Mouse (Mus musculus) neural tube, embryonic 10.5 days (tissue): ENCODE measurements around the gene Psg16.
"Not testable (repeated sequence)": the region's sequence is repeated elsewhere in the genome, so short reads cannot be mapped to it uniquely, and the experiment has no call there.

Source experiments
- DNase-seq: peaks from one replicate; pipeline ENCODE4 v3.0.0-alpha.2; 2017; ENCODE audit warnings: low spot score; ENCODE audit errors: extremely low spot score

Psg16 gene

DNA sequence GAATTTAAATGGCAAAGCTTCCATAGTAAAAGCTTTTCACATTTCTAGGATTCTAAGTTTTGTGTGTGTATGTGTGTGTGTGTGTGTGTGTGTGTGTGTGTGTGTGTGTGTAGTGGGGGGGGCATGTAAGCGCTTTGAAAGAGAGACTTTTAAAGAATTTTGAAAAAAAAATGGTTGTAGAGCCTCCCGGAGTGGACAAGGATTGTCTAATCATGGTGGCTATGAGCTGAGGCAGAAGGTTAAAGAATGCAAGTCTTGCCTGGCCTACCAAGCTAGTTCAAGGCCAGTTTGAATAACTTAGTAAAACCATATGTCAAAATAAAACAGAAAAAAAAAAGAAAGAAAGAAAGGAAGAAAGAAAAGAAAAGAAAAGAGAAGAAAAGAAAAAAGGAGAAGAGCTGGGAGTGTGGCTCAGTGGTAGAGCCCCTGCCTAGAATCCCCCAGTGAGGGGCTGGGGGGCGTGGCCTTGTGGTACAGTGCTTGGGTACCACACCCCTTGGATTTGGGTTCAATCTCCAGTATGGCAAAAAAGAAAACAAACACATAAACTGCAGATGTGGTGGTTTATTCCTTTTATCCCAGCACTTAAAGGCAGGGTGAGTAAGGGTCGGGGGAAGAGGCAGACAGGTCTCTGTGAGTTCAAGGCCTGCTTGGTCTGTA, 18.4 kb upstream of the Psg16 start:
- no peak for DNase-seq

DNA sequence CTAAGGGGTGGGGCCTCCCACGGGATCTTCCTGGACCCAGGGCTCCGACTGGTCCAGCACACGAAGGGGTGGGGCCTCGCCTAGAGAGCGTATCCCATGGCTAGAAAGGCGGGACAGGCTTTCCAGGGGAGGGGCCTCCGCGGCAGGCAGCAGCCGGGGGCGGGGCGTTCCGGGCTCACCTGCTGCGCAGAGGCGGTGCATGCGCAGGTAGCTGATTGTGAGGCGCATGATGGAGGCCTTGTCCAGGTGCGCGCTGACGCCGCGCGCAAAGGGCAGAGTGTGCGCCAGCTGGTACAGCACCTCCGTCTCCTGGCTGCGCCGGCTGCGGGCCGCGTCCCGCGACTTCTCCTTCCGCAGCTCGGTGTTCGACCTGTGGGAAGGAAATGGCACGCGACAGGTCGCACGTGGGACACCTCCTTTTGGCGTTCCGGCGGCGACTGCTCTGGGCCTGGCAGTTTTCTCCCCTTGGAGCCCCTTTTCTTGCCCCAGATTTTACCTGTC, 17.7 kb upstream of the Psg16 start:
- DNase-seq: peak; percentile 65

DNA sequence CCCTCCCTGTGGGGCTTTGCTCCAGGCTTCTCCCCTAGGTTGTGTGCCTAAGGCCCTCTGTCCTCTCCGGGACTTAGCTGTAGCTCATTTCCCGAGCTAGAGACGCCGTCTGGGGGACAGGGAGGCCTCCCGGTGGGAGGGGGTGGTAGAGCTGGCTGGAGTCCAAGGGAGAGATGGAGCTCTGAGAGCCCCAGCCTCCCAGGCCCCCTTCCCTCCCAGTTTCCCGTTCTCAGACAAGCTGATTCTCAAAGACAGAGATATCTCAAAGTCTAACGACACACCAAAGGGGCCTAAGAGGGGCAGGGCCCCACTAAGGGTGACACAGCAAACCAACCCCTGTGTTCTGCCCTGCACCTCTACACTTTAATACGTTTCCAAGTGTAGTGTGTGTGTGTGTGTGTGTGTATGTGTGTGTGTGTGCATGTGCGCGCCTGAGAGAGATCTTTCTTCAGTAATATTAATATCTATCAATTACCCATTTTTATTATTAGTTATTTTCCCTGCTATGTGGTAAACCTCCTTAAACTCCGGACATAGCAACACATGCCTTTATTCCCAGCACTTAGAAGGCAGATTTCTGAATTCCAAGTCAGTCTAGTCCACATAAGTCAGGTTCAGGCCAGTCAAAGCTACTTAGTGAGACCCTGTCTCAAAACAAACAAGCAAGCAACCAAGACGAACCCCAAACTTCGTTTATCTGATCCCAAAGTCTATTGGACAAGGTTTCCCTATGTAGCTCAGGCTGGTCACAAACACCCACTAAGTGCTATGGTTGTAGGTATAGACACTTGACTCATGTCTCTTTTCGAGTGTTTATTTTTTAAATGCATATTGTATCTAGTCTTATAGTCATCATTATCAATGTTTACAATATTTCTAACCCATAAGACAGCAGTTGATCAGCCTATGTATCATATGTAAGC, 17.0 kb upstream of the Psg16 start:
- DNase-seq: peak; percentile 44

DNA sequence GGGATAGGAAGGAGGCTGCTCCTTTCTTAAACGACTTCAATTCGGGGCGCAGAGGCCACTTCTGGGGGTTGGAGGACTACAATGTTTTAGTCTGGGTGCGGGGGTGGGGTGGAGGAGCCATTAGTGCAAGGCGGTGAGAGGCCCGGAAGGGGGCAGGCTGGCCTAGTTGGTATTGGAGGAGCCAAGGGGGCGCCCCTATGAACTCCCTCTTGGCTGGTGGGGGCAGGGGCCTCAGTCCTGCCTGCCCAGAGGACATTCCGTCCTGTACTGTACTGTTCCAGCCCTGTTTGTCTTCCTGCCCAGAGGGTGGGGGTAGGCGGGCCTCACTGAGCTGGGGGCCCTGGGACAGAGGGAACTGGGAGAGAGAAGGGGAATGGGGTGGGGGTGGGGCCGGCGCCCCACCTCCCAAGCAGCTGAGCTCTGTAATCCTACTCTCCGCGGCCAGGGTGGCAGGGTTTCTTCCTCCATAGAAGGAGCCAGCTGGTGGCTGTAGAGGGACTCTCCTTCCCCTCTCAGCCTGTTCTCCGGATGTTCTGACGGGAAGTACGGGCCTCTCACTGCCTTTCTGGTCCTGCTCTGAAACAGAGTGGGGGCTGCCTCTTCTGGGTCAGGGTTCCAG, 15.7 kb upstream of the Psg16 start:
- DNase-seq: peak; percentile 71

DNA sequence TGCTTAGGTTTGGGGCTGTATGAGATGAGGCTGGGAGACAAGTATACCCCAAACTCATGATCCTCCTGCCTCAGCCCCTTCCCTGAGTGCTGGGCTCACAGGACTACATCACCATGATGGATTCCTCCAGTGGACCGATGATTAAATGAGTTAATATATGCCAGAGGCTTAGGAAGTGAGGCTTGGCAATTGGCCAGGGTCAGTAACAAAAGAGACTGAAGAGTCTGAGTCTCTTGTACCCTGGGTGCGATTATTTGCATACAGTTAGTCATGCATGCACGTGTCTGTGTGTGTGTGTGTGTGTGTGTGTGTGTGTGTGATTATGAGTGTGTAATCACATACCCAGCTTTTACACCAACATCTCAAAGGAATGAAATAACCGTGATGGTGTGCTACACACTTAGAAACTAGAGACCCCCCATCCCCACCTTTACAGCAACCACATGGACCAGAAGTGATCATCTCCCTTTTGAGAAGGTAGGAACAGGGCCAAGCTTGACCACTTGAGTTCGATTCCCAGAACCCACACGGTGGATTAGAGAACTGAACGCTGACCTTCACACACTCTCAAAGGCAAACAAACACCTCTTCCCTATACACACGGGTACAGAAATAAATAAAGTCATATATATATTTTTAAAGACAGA, 14.9 kb upstream of the Psg16 start:
- no peak for DNase-seq

- DNase-seq: no peak
These were observed 14.4 kb upstream of the Psg16 start for GRCm38 (mm10) chr7:17059463-17059844.

GRCm38 (mm10) chr7:17060031-17060781, 13.6 kb upstream of the Psg16 start:
- DNase-seq: peak; percentile 10

DNA sequence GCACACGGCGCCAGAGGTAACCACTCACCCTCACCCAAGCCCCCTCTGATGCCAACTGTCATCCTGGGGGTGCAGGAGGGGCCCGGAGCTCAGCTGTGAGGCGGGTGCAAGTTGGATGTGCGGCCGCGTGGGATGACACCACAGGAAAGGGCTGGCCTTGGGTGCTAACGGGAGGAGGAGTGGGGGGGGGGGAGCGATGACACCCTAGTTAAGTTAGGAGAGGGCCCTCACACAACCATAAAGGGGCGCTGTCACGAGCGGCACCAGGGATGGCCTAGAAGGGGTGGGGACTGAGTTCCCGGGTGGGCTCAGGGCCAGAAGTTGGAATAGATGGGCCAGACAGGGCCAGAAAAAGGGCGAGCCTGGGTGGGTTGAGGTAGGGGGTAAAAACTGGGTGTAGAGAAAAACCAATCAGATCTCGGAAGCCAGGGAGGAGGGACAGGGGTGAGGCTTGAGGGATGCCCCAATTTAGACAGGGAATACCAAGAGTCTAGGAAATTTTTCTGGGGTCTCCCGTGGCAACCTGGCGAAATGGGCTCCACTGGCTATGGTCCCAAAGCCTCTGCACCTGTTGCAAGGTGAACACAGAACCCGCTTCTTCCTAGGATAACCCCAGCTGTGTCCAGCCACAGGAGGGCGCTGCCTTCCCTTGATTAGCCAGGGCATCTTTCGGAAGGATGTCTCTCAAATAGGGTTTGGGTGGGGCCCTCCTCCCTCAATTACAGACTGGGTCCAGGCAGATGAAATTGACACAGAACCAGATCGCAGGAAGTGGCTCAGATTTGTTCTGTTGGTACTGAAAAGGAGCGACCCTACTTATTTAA, 12.8 kb upstream of the Psg16 start:
- DNase-seq: peak; percentile 8

DNA sequence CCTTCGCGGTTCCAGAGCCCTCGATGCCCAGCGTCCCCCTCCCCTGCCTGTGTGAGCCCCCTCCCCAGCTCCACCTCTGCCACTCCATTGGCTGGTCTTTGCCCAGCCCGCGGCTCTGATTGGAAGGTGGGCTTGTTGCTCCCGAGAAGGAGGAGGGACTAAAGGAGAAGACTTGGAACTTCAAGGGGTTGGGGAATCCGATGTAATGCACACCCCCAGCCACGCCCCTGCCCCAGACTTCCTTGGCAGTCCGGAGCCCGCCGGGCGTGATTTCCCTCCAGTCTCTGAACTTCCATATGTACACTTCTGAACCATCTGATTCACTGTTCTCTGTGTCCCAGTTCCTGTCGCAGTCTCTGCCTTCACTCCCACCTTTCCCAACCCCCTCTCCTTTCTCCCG, 11.5 kb upstream of the Psg16 start, which contains the start of gene Hif3a:
Gene Hif3a (minus strand): TSS at position 39 of the 400 bp plus-strand sequence.
- peak; percentile 81 for DNase-seq

DNA sequence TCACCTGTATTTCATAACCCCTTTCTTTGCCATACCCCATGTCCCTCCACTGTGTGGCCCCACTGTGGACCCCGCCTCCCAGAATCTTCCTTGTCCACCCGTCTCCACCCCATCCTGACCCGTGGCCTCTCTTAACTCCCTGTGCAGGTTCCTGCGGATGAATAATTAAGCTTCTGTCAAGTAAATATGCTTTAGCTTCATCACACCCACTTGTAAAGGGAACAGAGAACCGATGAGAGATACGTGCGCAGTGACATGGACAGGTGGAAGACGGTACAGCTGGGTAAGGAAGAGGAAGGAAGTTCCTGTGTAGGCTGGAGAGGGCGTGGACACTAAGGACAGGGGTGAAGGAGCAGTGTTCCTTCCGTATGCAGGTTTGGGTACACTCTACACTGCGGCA, 11.0 kb upstream of the Psg16 start:
- no peak for DNase-seq

DNA sequence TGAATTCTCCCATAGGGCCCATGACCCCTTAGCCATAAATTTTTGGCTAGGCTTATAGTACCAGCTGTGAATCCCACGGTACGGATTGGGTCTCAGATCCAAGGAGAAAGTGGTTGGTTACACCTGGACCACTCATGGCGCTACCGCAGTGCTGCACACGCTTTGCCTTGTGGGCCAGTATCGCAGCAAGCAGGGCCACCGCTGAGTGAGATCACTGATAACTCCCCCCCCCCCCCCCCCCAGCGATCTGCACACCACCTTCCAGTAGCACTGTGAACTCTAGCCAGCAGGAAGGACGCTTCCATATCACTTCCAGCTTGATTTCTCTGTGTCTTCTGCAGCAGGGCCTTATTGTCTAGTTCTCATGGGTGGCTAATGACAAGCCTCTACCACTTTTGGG, 8.2 kb upstream of the Psg16 start:
- no peak for DNase-seq

GRCm38 (mm10) chr7:17066412-17066811, 7.4 kb upstream of the Psg16 start:
- DNase-seq: peak; percentile 77

GRCm38 (mm10) chr7:17067000-17067399, 6.8 kb upstream of the Psg16 start:
- DNase-seq: no peak

DNA sequence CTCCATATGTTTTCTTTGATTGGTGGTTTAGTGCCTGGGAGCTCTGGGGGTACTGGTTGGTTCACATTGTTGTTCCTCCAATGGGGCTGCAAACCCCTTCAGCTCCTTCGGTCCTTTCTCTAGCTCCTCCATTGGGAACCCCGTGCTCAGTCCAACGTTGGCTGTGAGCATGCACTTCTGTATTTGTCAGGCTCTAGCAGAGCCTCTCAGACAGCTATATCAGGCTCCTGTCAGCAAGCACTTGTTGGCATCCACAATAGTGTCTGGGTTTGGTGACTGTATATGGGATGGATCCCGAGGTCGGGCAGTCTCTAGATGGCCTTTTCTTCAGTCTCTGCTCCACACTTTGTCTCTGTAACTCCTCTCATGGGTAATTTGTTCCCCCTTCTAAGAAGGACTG, 6.2 kb upstream of the Psg16 start:
- not testable (repeated sequence) for DNase-seq

DNA sequence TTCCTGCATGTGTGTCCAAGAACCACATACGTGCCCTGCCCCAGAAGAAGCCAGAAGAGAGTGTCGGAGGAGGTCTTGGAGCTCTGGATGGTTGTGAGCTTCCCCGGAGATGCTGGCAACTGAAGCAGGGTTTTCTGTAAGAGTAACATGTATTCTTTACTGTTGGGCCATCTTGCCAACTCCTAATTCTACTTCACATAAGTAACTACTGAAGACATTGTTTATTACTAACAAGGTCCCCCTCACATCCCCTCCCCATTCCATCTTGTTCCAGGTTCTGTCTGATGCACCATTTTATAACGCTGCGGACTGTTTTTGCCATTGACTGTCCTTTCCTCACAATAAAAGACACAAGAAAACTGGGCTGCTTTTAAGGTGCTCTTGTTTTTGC, 332 bp upstream of the Psg16 start:
- no peak for DNase-seq

- no peak for DNase-seq
These were observed 2.7 kb downstream of the Psg16 start for GRCm38 (mm10) chr7:17076542-17076941.

DNA sequence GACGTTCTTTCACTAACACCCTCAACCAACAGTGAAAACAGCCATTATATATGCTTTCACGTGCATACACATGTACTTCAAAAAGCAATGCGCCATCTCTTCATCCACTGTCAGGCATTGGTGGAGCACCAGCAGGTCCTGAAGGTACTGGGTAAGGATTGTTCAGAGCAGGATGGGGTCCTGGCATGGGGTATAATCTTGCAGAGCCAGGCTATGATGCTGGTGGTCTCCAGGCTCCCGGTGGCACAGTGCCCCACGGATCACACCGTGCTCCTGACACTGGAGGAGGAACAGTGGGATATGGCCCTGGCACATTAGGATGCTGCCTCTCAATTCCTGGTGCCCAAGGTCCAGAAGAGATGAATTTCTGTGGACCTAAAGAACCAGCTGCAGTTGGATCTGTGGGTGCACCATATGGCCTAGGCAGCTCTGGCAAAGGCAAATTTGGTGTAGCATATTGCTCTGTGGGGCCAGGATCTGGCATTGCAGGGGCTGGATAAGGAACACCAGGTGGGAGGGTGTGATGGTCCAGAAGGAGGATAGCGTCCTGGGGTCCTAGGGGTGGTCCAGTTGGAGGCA, 4.3 kb downstream of the Psg16 start:
- DNase-seq: no peak

- DNase-seq: no peak
These were observed 8.9 kb downstream of the Psg16 start for GRCm38 (mm10) chr7:17082766-17083165.

DNA sequence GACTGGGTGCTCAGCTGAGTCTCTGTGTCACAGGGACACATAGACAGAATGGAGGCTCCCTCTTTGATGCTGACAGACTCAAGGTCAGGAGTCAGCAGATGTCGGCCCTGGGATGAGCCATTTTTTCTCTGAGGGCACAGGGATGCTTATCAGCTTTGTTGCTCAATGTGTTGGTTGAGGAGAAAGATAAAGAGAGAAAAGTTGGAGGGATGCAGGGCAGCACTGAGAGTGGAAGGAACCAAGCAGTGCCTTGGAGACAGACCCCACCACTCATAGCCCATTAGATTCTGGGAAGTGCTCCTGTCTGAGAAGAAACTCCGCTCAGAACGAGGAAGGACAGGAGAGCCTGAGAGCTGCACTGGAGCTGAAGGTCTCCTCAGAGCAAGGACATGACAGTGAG, 13.9 kb downstream of the Psg16 start:
- DNase-seq: no peak
